Mouse (Mus musculus): Measurements from ENCODE around the gene Dnaja2. TPM values are rescaled to one million over a fixed set of nuclear protein-coding genes. Genes with fewer than 3 reads are reported as not detected.

The Dnaja2 gene
- polyA plus RNA-seq, 1 experiment from 2014 or later = 101 TPM

DNA sequence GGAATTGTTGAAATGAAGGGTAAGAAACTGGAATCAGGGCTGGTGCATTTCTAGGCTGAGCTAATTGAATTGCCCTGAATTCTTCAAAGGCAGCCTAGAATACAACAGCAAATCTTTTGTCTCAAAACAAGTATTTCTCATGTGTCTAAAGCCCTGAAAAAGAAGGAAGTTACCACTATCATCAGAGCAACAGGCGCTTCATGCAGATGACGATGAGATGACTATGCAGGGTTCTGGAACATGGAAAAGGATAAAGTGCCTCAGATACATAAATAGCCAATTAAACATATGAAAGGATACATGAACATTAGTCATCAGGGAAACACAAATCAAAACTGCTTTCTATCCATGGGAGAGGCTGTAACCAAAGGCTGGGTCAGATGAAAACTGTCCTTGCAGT, 18.8 kb downstream of the Dnaja2 start:
- H3K4me1 ChIP-seq (replicated peaks; ENCODE audit: control insufficient read depth, insufficient read depth, low read length) = no peaks in the 10 kb centered on the region
- no peak for ATAC-seq
- 94% methylated on average over 2 of the region's 2 CpGs for WGBS
- H3K27me3 ChIP-seq (replicated peaks; ENCODE audit: control insufficient read depth, insufficient read depth, low read length) = no peaks in the 10 kb centered on the region
- no peak overlapping the region for H3K27ac ChIP-seq (ENCODE audit: low read depth, low read length)
- no peak overlapping the region for H3K4me2 ChIP-seq (replicated peaks; ENCODE audit: low read depth)
- no peak overlapping the region for H3K9ac ChIP-seq (ENCODE audit: low read depth, low read length)
- no peak for TF ChIP-seq CTCF (IDR thresholded peaks at IDR 0.05; ENCODE audit: low read depth)
- H3K9me3 ChIP-seq (ENCODE audit: control insufficient read depth) = no peaks in the 10 kb centered on the region
- H3K36me3 ChIP-seq (ENCODE audit: control insufficient read depth, insufficient read depth) = peaks cover 64% of the 10 kb centered on the region
- no peak overlapping the region for H3K4me3 ChIP-seq (ENCODE audit: low read depth, low read length)

DNA sequence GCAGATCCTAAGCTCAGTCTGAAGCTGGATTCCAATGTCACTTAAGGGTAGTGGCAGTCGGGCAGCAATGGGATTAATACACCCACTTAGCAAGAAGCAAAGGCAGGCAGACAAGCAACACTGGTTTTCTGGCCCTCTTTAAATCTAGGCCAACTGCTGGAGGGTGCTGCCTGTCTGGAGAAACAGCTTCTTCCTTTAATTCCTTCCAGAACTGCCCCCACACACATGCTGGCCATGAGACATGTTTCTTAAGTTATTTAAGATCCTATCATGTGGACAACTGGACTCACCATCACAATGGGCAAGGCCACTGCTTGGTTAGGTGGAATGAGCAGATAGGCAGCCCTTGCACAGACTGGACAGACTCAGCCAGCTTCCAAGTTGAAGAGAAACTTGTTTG, 21.0 kb downstream of the Dnaja2 start:
- Histone ChIP-seq H3K36me3 (ENCODE audit: control insufficient read depth, insufficient read depth) (peaks cover 44% of the 10 kb centered on the region), H3K4me1 (replicated peaks; ENCODE audit: control insufficient read depth, insufficient read depth, low read length) (no peaks in the 10 kb centered on the region), H3K9ac (ENCODE audit: low read depth, low read length) (no peak overlapping the region), H3K27ac (ENCODE audit: low read depth, low read length) (no peak overlapping the region), H3K4me2 (replicated peaks; ENCODE audit: low read depth) (no peak overlapping the region), H3K27me3 (replicated peaks; ENCODE audit: control insufficient read depth, insufficient read depth, low read length) (no peaks in the 10 kb centered on the region), H3K9me3 (ENCODE audit: control insufficient read depth) (no peaks in the 10 kb centered on the region), H3K4me3 (ENCODE audit: low read depth, low read length) (no peak overlapping the region)
- ATAC-seq = no peak
- 83% methylated on average over 1 of the region's 1 CpGs for WGBS
- TF ChIP-seq CTCF (IDR thresholded peaks at IDR 0.05; ENCODE audit: low read depth) = no peak

DNA sequence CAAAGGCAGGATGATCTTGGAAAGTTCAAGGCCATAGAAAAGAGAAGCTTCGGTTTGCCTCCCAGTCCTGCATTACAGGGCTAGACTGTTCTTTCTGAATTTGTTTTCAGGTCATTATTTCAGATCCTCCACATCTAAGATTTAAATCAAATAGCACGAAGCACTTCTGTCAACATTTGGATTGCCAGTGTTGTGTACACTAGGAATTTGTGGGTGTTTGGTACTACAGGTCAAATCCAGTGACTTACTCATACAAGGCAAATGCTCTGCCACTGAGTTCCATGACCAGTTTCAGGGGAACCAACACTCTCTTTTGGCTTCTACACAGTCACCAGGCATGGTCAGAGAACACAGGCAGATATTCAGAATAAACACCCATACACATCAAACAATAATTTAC, 21.7 kb downstream of the Dnaja2 start:
- WGBS = 70% methylated on average over 2 of the region's 2 CpGs
- no peak overlapping the region for H3K4me3 ChIP-seq (ENCODE audit: low read depth, low read length)
- H3K36me3 ChIP-seq (ENCODE audit: control insufficient read depth, insufficient read depth) = peaks cover 37% of the 10 kb centered on the region
- H3K4me1 ChIP-seq (replicated peaks; ENCODE audit: control insufficient read depth, insufficient read depth, low read length) = no peaks in the 10 kb centered on the region
- H3K4me2 ChIP-seq (replicated peaks; ENCODE audit: low read depth) = no peak overlapping the region
- no peak for TF ChIP-seq CTCF (IDR thresholded peaks at IDR 0.05; ENCODE audit: low read depth)
- no peak overlapping the region for H3K27ac ChIP-seq (ENCODE audit: low read depth, low read length)
- H3K9me3 ChIP-seq (ENCODE audit: control insufficient read depth) = no peaks in the 10 kb centered on the region
- no peaks in the 10 kb centered on the region for H3K27me3 ChIP-seq (replicated peaks; ENCODE audit: control insufficient read depth, insufficient read depth, low read length)
- no peak for ATAC-seq
- no peak overlapping the region for H3K9ac ChIP-seq (ENCODE audit: low read depth, low read length)

DNA sequence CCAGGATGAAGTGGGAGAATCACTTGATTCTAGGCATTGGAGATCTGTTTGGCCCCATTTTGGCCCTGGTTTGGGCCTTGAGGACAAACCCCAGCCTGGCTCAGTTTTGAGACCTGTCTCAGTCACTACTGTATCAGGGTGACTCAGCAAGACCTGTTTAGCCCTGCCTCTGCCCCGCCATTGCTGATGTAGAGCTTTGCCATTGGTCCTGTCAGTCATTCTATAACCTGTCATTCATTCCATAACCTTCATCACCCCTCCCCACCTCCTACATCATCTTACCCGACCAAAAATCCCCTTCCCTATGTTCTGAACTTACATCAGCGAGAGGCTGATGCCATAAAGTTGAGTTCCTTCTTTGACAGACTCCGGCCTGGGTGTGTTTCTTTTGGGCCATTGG, 22.3 kb downstream of the Dnaja2 start:
- no peak overlapping the region for H3K27ac ChIP-seq (ENCODE audit: low read depth, low read length)
- no peak overlapping the region for H3K4me3 ChIP-seq (ENCODE audit: low read depth, low read length)
- TF ChIP-seq CTCF (IDR thresholded peaks at IDR 0.05; ENCODE audit: low read depth) = no peak
- H3K4me2 ChIP-seq (replicated peaks; ENCODE audit: low read depth) = no peak overlapping the region
- ATAC-seq = no peak
- H3K9me3 ChIP-seq (ENCODE audit: control insufficient read depth) = no peaks in the 10 kb centered on the region
- no peaks in the 10 kb centered on the region for H3K27me3 ChIP-seq (replicated peaks; ENCODE audit: control insufficient read depth, insufficient read depth, low read length)
- WGBS = 88% methylated on average over 4 of the region's 4 CpGs
- H3K36me3 ChIP-seq (ENCODE audit: control insufficient read depth, insufficient read depth) = peaks cover 33% of the 10 kb centered on the region
- no peak overlapping the region for H3K9ac ChIP-seq (ENCODE audit: low read depth, low read length)
- H3K4me1 ChIP-seq (replicated peaks; ENCODE audit: control insufficient read depth, insufficient read depth, low read length) = no peaks in the 10 kb centered on the region

DNA sequence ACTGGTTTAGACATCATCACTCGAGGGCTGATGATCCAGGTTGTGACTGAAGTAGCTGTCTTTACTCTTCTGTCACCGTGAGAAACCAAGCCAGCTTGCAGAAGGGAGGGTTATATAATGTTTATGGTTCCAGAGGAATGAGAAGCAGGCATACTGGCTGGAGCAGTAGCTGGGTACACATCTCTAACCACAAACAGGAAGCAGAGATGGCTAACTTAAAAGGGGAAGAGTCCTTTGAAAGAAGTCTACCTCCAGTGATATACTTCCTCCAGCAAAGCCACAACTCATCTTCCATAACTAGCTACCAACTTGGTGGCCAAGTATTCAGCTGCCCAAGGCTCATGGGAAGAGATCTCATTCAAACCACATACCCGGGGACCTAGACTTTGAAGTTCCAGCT, 23.7 kb downstream of the Dnaja2 start:
- 67% methylated on average over 3 of the region's 3 CpGs for WGBS
- H3K27me3 ChIP-seq (replicated peaks; ENCODE audit: control insufficient read depth, insufficient read depth, low read length) = no peaks in the 10 kb centered on the region
- H3K4me3 ChIP-seq (ENCODE audit: low read depth, low read length) = no peak overlapping the region
- ATAC-seq = no peak
- no peak overlapping the region for H3K9ac ChIP-seq (ENCODE audit: low read depth, low read length)
- H3K27ac ChIP-seq (ENCODE audit: low read depth, low read length) = no peak overlapping the region
- no peaks in the 10 kb centered on the region for H3K4me1 ChIP-seq (replicated peaks; ENCODE audit: control insufficient read depth, insufficient read depth, low read length)
- H3K4me2 ChIP-seq (replicated peaks; ENCODE audit: low read depth) = no peak overlapping the region
- TF ChIP-seq CTCF (IDR thresholded peaks at IDR 0.05; ENCODE audit: low read depth) = no peak
- H3K36me3 ChIP-seq (ENCODE audit: control insufficient read depth, insufficient read depth) = peaks cover 20% of the 10 kb centered on the region; the same call in 1 of the 2 replicates
- no peaks in the 10 kb centered on the region for H3K9me3 ChIP-seq (ENCODE audit: control insufficient read depth)

DNA sequence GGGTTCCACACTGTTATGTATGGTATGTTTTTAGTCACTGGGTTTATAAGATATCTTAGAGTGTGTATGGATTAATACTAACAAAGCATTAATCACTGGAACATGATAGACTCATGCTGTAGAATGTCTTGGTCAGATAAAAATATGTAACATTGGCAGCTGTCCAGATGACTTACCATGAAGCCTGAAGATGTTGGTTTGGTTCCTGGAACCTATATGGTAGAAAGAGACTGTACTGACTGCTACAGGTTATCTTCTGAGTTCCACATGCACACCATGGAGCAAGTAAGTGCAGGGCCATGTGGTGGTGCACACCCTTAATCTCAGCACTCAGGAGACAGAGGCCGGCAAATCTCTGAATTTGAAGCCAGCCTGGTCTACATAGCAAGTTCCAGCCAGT, 24.4 kb downstream of the Dnaja2 start:
- 89% methylated on average over 1 of the region's 1 CpGs for WGBS
- ATAC-seq = no peak
- H3K4me2 ChIP-seq (replicated peaks; ENCODE audit: low read depth) = no peak overlapping the region

DNA sequence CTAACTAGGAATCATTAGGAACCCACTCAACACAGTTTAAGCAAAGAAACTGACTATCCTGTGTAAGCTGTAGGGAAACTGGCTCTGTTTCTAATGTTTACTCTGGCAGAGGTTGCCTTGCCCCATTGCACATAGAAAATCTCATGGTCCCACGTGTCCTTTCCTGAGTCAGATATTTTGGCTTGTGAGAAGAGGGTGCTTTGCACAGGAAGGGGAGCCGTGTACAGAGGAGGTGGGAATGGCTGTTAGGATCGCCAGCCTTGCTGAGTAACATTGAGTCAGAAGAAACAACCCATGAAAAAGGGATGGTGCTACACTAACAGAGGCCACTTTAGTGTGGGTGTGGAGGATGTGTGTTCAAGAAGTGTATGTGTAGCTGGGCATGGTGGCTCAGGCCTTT, 26.2 kb downstream of the Dnaja2 start:
- WGBS = 67% methylated on average over 3 of the region's 3 CpGs
- no peak for TF ChIP-seq CTCF (IDR thresholded peaks at IDR 0.05; ENCODE audit: low read depth)
- H3K27ac ChIP-seq (ENCODE audit: low read depth, low read length) = no peak overlapping the region
- H3K4me3 ChIP-seq (ENCODE audit: low read depth, low read length) = no peak overlapping the region
- ATAC-seq = no peak
- H3K27me3 ChIP-seq (replicated peaks; ENCODE audit: control insufficient read depth, insufficient read depth, low read length) = no peaks in the 10 kb centered on the region
- 0 out of 2 replicates have a peak, but pooled peaks cover 7% of the 10 kb centered on the region for H3K36me3 ChIP-seq (ENCODE audit: control insufficient read depth, insufficient read depth)
- H3K9ac ChIP-seq (ENCODE audit: low read depth, low read length) = no peak overlapping the region
- no peak overlapping the region for H3K4me2 ChIP-seq (replicated peaks; ENCODE audit: low read depth)
- no peaks in the 10 kb centered on the region for H3K9me3 ChIP-seq (ENCODE audit: control insufficient read depth)
- H3K4me1 ChIP-seq (replicated peaks; ENCODE audit: control insufficient read depth, insufficient read depth, low read length) = no peaks in the 10 kb centered on the region

More for the DNA sequence above, 24.4 kb downstream of the Dnaja2 start:
- Histone ChIP-seq H3K27me3 (replicated peaks; ENCODE audit: control insufficient read depth, insufficient read depth, low read length) (no peaks in the 10 kb centered on the region), H3K4me3 (ENCODE audit: low read depth, low read length) (no peak overlapping the region), H3K4me1 (replicated peaks; ENCODE audit: control insufficient read depth, insufficient read depth, low read length) (no peaks in the 10 kb centered on the region), H3K9me3 (ENCODE audit: control insufficient read depth) (no peaks in the 10 kb centered on the region), H3K36me3 (ENCODE audit: control insufficient read depth, insufficient read depth) (0 out of 2 replicates have a peak, but pooled peaks cover 16% of the 10 kb centered on the region), H3K27ac (ENCODE audit: low read depth, low read length) (no peak overlapping the region), H3K9ac (ENCODE audit: low read depth, low read length) (no peak overlapping the region)
- no peak for TF ChIP-seq CTCF (IDR thresholded peaks at IDR 0.05; ENCODE audit: low read depth)
